Mouse (Mus musculus) lung, adult 2 months (tissue): ENCODE data around the gene Gm28036. TPM values are rescaled to one million over a fixed set of nuclear protein-coding genes. Genes with fewer than 3 reads are reported as not detected.

Experiments used
- DNase-seq: peaks from one replicate; pipeline ENCODE4 v3.0.0; 2022
- H3K4me1 ChIP-seq: fragments of 200-500 bp; 2 replicates; pipeline ENCODE4 v1.6.1; 2011; ENCODE audit warnings: low read length; ENCODE audit not compliant: control insufficient read depth, insufficient read depth
- H3K4me3 ChIP-seq: fragments of 200-500 bp; replicated peaks from 2 replicates; pipeline ENCODE3; 2011; ENCODE audit warnings: low read depth, mild to moderate bottlenecking, control low read depth, low read length; ENCODE audit errors: extremely low read depth
- CTCF ChIP-seq: fragments of 200-500 bp; IDR thresholded peaks from 2 replicates; pipeline ENCODE4 v1.5.1; 2011; ENCODE audit warnings: mild to moderate bottlenecking, low read length, control low read depth; ENCODE audit not compliant: insufficient read depth
- POLR2A ChIP-seq: fragments of 200-500 bp; IDR thresholded peaks from 2 replicates; pipeline ENCODE4 v1.6.1; 2011; ENCODE audit warnings: low read depth, mild to moderate bottlenecking, control low read depth, low read length, borderline replicate concordance; ENCODE audit errors: extremely low read depth
- WGBS: fragments of 180-500 bp; shearing (Covaris S2); methylation state at CpG from one replicate; pipeline ENCODE4 v1.1.7; 2018; 5-methylcytosine and 5-hydroxymethylcytosine counted together
- polyA plus RNA-seq: library from polyadenylated mRNA; depleted of rRNA; stranded (reverse); fragments of >200 nt; gene quantifications from 2 replicates; pipeline ENCODE4 v1.2.3, GENCODE M21; 2012; rRNA removed

The Gm28036 gene
- polyA plus RNA-seq: 5.1 and 6.5 TPM in 2 replicates

- no peaks in the 10 kb centered on the region for H3K4me1 ChIP-seq
- H3K4me3 ChIP-seq: no peak within 1 kb of the TSS
- TF ChIP-seq CTCF (no peak), POLR2A (no peak)
- 93% methylated on average over 5 of the region's 5 CpGs for WGBS
- no peak for DNase-seq
Observed at GRCm38 (mm10) chr2:156126992-156127391, at the start of gene Gm28036. Gene Gm28036, minus strand, starts transcription at chr2:156127092.

GRCm38 (mm10) chr2:156166557-156166956 lies 39.7 kb upstream of the Gm28036 start:
- WGBS: 83% methylated on average over 5 of the region's 5 CpGs
- no peak for DNase-seq
- TF ChIP-seq POLR2A (no peak), CTCF (no peak)
- no peaks in the 10 kb centered on the region for H3K4me1 ChIP-seq
- no peak overlapping the region for H3K4me3 ChIP-seq

- WGBS: 98% methylated on average over 1 of the region's 1 CpGs
Observed at GRCm38 (mm10) chr2:156165478-156165877, 38.6 kb upstream of the Gm28036 start.

GRCm38 (mm10) chr2:156151538-156151937 lies 24.6 kb upstream of the Gm28036 start:
- TF ChIP-seq CTCF (no peak), POLR2A (no peak)
- no peak overlapping the region for H3K4me3 ChIP-seq
- H3K4me1 ChIP-seq: no peaks in the 10 kb centered on the region; the same call in 1 of the 2 replicates
- DNase-seq: no peak

More at GRCm38 (mm10) chr2:156165478-156165877, 38.6 kb upstream of the Gm28036 start:
- Histone ChIP-seq H3K4me3 (no peak overlapping the region), H3K4me1 (no peaks in the 10 kb centered on the region)
- TF ChIP-seq POLR2A (no peak), CTCF (no peak)
- no peak for DNase-seq

- no peak for TF ChIP-seq POLR2A
- no peak for TF ChIP-seq CTCF
- WGBS: 70% methylated on average over 3 of the region's 3 CpGs
- peaks cover 7% of the 10 kb centered on the region for H3K4me1 ChIP-seq
- DNase-seq: no peak
- H3K4me3 ChIP-seq: no peak overlapping the region
Observed at GRCm38 (mm10) chr2:156147316-156147915, 20.5 kb upstream of the Gm28036 start.

- 46% methylated on average over 5 of the region's 5 CpGs for WGBS
- no peak for TF ChIP-seq CTCF
- H3K4me1 ChIP-seq: peaks cover 7% of the 10 kb centered on the region
- DNase-seq: no peak
- H3K4me3 ChIP-seq: no peak overlapping the region
Observed at GRCm38 (mm10) chr2:156146272-156146989, 19.5 kb upstream of the Gm28036 start.

GRCm38 (mm10) chr2:156145486-156146130 lies 18.7 kb upstream of the Gm28036 start:
- peaks cover 7% of the 10 kb centered on the region for H3K4me1 ChIP-seq
- 47% methylated on average over 11 of the region's 11 CpGs for WGBS
- no peak overlapping the region for H3K4me3 ChIP-seq
- no peak for DNase-seq
- TF ChIP-seq POLR2A: no peak
- no peak for TF ChIP-seq CTCF

GRCm38 (mm10) chr2:156143953-156144724 lies 17.2 kb upstream of the Gm28036 start, which contains the start of the genes Romo1 and Nfs1:
Gene Romo1, plus strand, starts transcription at chr2:156144039.
Gene Nfs1, minus strand, starts transcription at chr2:156144186.
- Histone ChIP-seq H3K4me1 (peaks cover 7% of the 10 kb centered on the region), H3K4me3 (peak within 1 kb of the TSS; percentile 79)
- WGBS: 0% methylated on average over 70 of the region's 70 CpGs
- TF ChIP-seq POLR2A: peak; percentile 86
- 0 out of 2 replicates have a peak, but pooled peaks have one; percentile 4 for TF ChIP-seq CTCF
- DNase-seq: peak; percentile 90

GRCm38 (mm10) chr2:156143367-156143766 lies 16.5 kb upstream of the Gm28036 start:
- no peak for TF ChIP-seq CTCF
- no peak for TF ChIP-seq POLR2A
- no peak for DNase-seq
- Histone ChIP-seq H3K4me3 (peak overlapping the region; percentile 79), H3K4me1 (peaks cover 7% of the 10 kb centered on the region)
- 2% methylated on average over 16 of the region's 16 CpGs for WGBS
